Mouse (Mus musculus) adrenal gland, postnatal 4 days (tissue): Measurements from ENCODE around the gene Cdk4. TPM values are rescaled to one million over a fixed set of nuclear protein-coding genes. Genes with fewer than 3 reads are reported as not detected.

ENCODE experiments used
- DNase-seq, 2 experiments: peaks; one replicate each; pipeline ENCODE4 v3.0.0; 2021 to 2022; ENCODE audit warnings: low spot score in 2 of 2, mixed read lengths in 2 of 2
- total RNA-seq, 2 experiments: library from RNA; stranded (reverse); gene quantifications; 2 replicates each; pipeline ENCODE4 v1.2.3; 2021

Cdk4 gene
- total RNA-seq, 2 experiments from 2014 or later = 444 to 449 TPM

DNA sequence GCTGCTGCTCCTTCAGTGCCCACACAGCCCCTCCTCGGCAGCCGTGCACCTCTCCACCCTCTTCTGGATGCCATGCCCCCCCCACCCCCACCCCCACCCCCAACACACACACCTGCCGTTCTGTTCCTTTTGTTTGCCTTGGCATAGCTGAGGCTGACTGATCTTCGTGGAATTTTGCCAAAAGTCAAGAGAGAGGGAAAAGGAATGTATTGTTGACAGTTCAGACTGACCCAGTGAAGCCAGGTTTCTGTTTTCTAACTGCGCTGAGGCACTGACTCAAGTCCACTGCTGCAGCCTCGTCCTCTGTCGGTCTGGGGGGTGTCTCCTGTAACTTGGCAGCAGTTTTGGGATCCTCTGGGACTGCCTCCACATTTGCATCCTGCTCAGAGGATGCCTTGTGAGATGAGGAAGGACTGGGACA lies 31.1 kb downstream of the Cdk4 start:
- DNase-seq = no peak

DNA sequence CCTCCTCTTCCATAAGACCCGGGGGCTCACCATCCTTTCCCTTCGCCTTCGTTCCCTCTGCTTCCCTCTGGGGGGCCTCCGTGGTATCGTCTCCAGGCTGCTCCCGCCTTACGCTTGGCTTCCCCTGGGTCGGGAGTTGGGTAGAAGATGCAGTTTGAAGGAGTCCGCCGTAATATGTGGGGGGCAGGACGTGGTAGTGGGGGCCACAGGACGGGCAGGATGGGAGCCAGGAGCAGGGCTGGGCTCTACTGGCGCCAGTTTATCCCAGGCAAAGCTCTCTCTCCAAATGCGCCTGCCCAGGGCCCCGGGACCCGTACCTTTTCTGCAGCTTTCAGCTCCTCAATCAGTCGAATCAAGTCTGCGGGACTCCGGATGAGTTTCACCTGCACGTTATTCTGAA lies 35.2 kb downstream of the Cdk4 start:
- DNase-seq = no peak

- DNase-seq = no peak
Observed at GRCm38 (mm10) chr10:127099191-127099590, 35.9 kb downstream of the Cdk4 start.

DNA sequence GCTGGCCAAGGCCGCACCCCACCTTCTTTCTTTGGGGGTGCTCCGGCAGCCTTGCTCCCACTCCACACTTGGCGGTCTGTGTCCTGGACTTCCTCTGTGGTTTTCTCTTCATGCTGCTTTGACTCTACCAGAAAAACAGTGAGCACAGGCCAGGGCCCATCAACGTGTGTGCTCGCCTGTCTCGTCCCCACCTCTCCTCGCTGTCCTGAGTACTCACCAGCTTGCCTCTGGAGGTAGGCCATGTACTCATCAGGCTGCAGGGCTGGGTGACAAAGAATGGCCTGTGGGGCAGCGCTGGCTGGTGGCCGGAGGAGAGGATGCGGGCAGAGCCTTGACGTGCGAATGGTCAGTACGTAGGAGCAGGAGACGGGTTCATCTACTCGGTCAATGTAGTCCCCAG lies 36.5 kb downstream of the Cdk4 start:
- DNase-seq = no peak

DNA sequence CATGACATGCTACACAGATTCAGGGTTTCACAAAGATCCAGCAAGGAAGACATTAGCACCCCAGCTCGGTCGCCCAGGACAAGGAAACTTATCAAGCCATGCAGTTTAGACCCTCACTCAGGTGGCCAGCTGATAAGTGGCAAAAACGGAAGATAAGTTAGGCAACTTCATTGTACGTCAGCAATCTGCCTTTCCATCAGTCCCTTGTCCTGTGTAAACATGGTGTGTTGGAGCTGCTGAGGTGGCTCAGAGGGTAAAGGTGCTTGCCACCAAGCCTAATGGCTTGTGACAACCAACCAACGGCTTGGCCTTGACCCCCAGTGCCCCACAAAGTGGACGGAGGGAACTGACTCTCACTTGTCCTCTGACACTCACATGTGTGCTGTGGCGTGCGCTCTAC lies 37.1 kb downstream of the Cdk4 start:
- no peak for DNase-seq

DNA sequence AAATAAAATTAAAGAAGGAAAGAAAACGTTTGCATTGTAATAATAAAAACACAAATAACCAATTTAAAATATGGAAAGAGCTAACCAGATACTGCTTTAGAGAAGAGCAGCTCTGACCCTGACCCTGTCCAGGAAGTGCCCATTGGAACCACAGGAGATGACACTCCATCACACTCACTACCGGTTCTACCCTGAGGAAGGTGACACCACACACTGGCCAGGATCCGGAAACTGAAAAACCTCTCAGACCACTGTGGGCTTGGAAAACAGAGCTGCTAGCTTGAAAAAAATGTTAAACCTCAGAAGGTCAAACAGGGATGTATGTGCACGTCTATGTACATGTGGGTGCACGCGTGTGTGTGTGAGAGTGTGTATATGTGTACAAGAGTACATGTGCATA lies 37.8 kb downstream of the Cdk4 start:
- DNase-seq = no peak

- no peak for DNase-seq
Observed at GRCm38 (mm10) chr10:127103631-127104030, 40.3 kb downstream of the Cdk4 start.

GRCm38 (mm10) chr10:127107563-127108261 lies 44.4 kb downstream of the Cdk4 start:
- no peak for DNase-seq

DNA sequence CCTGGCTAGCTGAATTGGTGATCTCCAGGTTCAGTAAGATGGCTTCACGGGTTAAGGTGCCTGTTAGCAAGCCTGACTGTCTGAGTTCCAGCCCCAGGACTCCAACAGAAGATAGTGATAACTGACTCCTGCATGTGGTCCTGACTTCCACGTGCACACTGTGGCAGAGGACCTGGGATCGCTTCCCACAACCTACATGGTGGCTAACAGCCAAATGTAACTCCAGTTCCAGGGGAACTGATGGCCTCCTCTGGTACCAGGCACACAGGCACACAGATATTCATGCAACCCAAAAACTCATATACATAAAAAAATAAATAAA lies 44.9 kb downstream of the Cdk4 start:
- DNase-seq = no peak

GRCm38 (mm10) chr10:127111001-127111887 lies 47.9 kb downstream of the Cdk4 start:
- no peak for DNase-seq

GRCm38 (mm10) chr10:127114408-127114807 lies 51.1 kb downstream of the Cdk4 start:
- DNase-seq = no peak

DNA sequence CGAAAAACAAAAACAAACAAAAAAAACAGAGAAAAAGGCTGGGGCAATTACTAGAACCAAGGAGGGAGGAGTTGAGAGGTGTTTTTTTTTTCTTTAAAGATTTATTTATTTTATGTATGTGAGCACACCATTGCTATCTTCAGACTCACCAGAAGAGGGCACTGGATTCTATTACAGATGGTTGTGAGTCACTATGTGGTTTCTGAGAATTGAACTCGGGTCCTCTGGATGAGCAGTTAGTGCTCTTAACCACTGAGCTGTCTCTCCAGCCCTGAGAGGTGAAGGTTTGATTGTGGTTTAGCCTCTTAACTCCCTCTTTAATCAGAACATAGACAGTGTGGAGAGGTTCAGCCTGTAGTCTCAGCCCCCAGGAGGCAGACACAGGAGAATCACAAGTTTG lies 51.7 kb downstream of the Cdk4 start:
- DNase-seq = no peak

Other genes starting within 250 kb of the Cdk4 start
- gene Atp23, start 162.2 kb upstream of the Cdk4 start, total RNA-seq = 10 to 100 TPM; 11.1 to 11.6 TPM
- 100 to 1,000 TPM; 244 to 246 TPM for gene Ctdsp2, start 84.8 kb upstream of the Cdk4 start, total RNA-seq
- under 1 TPM; 0.67 to 0.90 TPM for gene Avil, start 62.8 kb upstream of the Cdk4 start, total RNA-seq
- 10 to 100 TPM; 67.0 to 70.6 TPM for gene Tsfm, start 32.7 kb upstream of the Cdk4 start, total RNA-seq
- gene Mettl1, start 22.1 kb upstream of the Cdk4 start, total RNA-seq = 10 to 100 TPM; 20.5 to 23.2 TPM
- gene Eef1akmt3, start 22.0 kb upstream of the Cdk4 start, total RNA-seq = under 1 TPM; 0.40 to 0.53 TPM
- gene Cyp27b1, start 15.3 kb upstream of the Cdk4 start, total RNA-seq = 1 to 10 TPM; 1.1 to 1.2 TPM
- 10 to 100 TPM; 11.3 to 12.1 TPM for gene March9, start 3.4 kb upstream of the Cdk4 start, total RNA-seq
- 10 to 100 TPM; 87.6 to 96.4 TPM for gene Tspan31, start 6.7 kb downstream of the Cdk4 start, total RNA-seq
- 1 to 10 TPM; 3.6 to 4.1 TPM for gene Agap2, start 11.8 kb downstream of the Cdk4 start, total RNA-seq
- 100 to 1,000 TPM; 109 to 112 TPM for gene Os9, start 57.6 kb downstream of the Cdk4 start, total RNA-seq
- gene B4galnt1, start 101.7 kb downstream of the Cdk4 start, total RNA-seq = 10 to 100 TPM; 10.6 to 11.7 TPM
- 1 to 10 TPM; 1.6 to 3.0 TPM for gene Slc26a10, start 117.1 kb downstream of the Cdk4 start, total RNA-seq
- 10 to 100 TPM; 34.7 to 45.3 TPM for gene Arhgef25, start 126.5 kb downstream of the Cdk4 start, total RNA-seq
- 100 to 1,000 TPM; 111 to 126 TPM for gene Dtx3, start 132.2 kb downstream of the Cdk4 start, total RNA-seq
- gene Pip4k2c, start 148.1 kb downstream of the Cdk4 start, total RNA-seq = 10 to 100 TPM; 37.5 to 39.8 TPM
- gene Kif5a, start 199.8 kb downstream of the Cdk4 start, total RNA-seq = 10 to 100 TPM; 23.5 to 28.4 TPM
- gene Dctn2, start 202.8 kb downstream of the Cdk4 start, total RNA-seq = 100 to 1,000 TPM; 191 to 198 TPM
- 10 to 100 TPM; 89.7 to 92.6 TPM for gene Mbd6, start 225.5 kb downstream of the Cdk4 start, total RNA-seq
- 10 to 100 TPM; 85.5 to 89.5 TPM for gene Mars, start 248.3 kb downstream of the Cdk4 start, total RNA-seq